Mouse (Mus musculus) right cerebral cortex, postnatal 14 days (tissue): ENCODE measurements around the gene Fbf1.

Source experiments
- DNase-seq: peaks from one replicate; pipeline ENCODE4 v3.0.0; 2022

Fbf1 gene

GRCm38 (mm10) chr11:116167884-116168439, at the start of gene Fbf1:
Gene Fbf1 (minus strand): TSS chr11:116168166.
- DNase-seq: peak; percentile 93

- DNase-seq: no peak
Measured at GRCm38 (mm10) chr11:116216549-116216948, 48.6 kb upstream of the Fbf1 start.

- DNase-seq: no peak
Measured at GRCm38 (mm10) chr11:116215991-116216390, 48.0 kb upstream of the Fbf1 start.

GRCm38 (mm10) chr11:116215181-116215580, 47.2 kb upstream of the Fbf1 start:
- no peak for DNase-seq

- no peak for DNase-seq
Measured at GRCm38 (mm10) chr11:116213877-116214510, 46.0 kb upstream of the Fbf1 start.

GRCm38 (mm10) chr11:116212847-116213246, 44.9 kb upstream of the Fbf1 start:
- DNase-seq: no peak

- no peak for DNase-seq
Measured at GRCm38 (mm10) chr11:116210696-116211095, 42.7 kb upstream of the Fbf1 start.

GRCm38 (mm10) chr11:116209257-116209656, 41.3 kb upstream of the Fbf1 start:
- no peak for DNase-seq

- no peak for DNase-seq
Measured at GRCm38 (mm10) chr11:116208660-116209059, 40.7 kb upstream of the Fbf1 start.

GRCm38 (mm10) chr11:116206678-116207077, 38.7 kb upstream of the Fbf1 start:
- no peak for DNase-seq

- no peak for DNase-seq
Measured at GRCm38 (mm10) chr11:116203150-116203549, 35.2 kb upstream of the Fbf1 start.

- no peak for DNase-seq
Measured at GRCm38 (mm10) chr11:116201151-116201550, 33.2 kb upstream of the Fbf1 start.

- peak; percentile 94 for DNase-seq
Measured at GRCm38 (mm10) chr11:116198639-116199531, 30.9 kb upstream of the Fbf1 start, which contains the start of the genes Ten1 and Acox1. Gene Ten1 (plus strand): TSS chr11:116198855. Gene Acox1 (minus strand): TSS chr11:116199045.

GRCm38 (mm10) chr11:116198132-116198531, 30.2 kb upstream of the Fbf1 start:
- no peak for DNase-seq

GRCm38 (mm10) chr11:116197584-116197906, 29.6 kb upstream of the Fbf1 start:
- no peak for DNase-seq

- no peak for DNase-seq
Measured at GRCm38 (mm10) chr11:116196866-116197583, 29.1 kb upstream of the Fbf1 start.

- DNase-seq: no peak
Measured at GRCm38 (mm10) chr11:116196336-116196735, 28.4 kb upstream of the Fbf1 start.

- DNase-seq: no peak
Measured at GRCm38 (mm10) chr11:116195252-116195651, 27.3 kb upstream of the Fbf1 start.

GRCm38 (mm10) chr11:116194619-116195018, 26.7 kb upstream of the Fbf1 start:
- DNase-seq: no peak

GRCm38 (mm10) chr11:116187226-116187930, 19.4 kb upstream of the Fbf1 start:
- DNase-seq: no peak

- no peak for DNase-seq
Measured at GRCm38 (mm10) chr11:116186360-116186759, 18.4 kb upstream of the Fbf1 start.

- no peak for DNase-seq
Measured at GRCm38 (mm10) chr11:116185836-116186235, 17.9 kb upstream of the Fbf1 start.
